Mouse (Mus musculus): Measurements from ENCODE around the gene Stc2.

The Stc2 gene

GRCm38 (mm10) chr11:31365981-31366380 is 3.9 kb downstream of the Stc2 start:
- DNase-seq = no peak

DNA sequence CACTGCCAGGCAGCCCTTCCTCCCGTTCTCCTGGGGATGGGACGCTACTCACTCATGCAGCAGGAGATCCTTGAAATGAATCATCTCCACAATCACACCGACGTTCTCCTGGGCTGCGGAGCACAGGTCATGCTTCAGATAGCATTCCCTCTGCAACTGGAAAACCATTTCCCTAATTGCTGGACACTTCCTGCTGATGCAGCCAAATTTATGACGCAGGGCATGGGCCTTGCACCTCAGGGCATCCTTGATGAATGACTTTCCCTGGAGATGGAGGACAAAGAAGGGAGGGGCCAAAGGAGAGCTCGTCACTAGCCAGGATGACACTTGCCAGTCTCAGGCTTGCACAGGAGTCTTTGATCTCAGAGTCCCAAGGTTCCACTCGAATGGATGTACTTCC is 4.6 kb downstream of the Stc2 start:
- no peak for DNase-seq

DNA sequence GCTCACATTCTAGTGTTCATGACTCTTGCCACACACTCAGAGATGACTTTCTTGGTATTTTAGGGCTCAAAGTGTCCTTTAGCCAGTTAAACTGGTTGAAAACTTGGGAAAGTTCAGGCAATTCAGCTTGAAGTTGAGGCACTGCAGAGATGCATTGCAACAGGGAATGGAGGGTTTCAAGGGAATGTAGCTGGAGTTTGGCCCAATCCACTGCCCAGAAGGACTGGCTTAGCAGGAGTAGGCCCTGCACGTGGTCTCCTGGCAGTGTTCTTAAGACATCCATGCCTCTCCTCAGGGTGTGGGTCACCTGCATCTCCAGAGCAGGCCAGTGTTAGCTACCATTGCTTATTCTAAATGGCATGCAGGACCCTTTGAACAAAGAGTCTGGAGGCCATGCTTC is 7.0 kb downstream of the Stc2 start:
- DNase-seq = no peak

DNA sequence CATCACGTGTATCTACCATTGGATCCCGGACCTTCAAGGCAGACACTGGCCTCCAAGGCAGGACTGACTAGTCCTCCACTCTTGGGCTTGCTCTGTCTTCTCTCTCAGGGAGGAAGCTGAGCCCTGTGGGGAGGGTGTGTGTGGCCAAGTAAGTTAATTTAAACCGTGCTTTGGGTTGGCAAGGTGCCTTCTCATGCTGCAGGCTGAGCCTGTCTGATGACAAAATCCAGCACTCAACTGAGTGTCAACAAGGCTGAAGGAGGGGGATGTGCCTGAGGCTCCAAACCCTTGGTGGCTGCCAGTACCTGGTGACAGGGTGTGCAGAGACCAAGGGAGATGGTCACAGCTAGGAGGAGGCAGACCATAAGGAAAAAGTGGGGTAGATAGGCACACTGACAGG is 7.5 kb downstream of the Stc2 start:
- peak; percentile 25 for DNase-seq

DNA sequence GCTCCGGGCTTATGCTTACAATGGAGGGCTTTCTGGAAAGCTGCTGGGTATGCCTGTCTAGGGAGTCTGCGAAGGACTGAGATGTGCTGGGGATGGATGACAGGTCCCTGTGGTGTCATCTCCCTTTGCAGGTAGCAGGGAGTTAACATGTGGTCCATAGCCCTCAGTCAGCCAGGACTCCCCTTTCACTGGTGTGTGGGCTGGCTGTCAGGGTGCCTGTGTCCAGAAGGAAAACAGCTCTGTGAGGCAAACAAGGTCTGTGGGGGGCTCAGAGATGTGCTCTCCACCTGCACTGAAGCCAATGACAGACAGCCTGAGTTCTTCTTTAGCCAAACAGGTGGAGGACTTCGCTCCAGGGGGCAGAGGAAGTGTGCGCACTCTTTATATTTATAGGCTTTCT is 8.8 kb downstream of the Stc2 start:
- no peak for DNase-seq

DNA sequence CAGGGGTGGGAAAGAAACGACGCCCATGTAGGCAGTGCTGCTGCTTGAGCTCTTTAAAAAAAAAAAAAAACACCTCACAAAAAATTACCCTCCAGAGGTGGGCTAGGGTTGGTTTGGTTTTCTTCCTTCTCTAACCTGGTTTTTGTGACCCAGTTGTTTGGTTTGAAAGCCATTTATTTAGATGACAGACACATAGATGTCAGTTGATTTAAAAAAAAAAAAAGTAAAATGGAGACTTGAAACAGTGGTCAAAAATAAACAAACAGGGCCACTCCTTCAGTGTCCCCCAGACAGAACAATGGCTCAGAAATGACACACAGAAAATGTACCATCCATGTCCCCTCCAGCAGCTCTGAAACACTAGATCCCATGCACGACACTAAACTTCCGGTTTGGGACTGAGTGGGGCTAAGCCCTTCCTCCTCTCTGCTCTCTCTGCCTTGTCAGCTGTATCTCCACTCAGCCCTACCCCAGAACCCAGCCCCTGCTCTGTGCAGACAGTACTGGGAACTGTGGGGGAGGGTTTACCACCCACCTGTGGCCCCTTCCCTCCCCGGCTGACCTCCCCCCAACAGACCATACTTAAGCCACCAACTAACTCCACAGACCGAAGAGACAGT is 10.5 kb downstream of the Stc2 start:
- DNase-seq = no peak

DNA sequence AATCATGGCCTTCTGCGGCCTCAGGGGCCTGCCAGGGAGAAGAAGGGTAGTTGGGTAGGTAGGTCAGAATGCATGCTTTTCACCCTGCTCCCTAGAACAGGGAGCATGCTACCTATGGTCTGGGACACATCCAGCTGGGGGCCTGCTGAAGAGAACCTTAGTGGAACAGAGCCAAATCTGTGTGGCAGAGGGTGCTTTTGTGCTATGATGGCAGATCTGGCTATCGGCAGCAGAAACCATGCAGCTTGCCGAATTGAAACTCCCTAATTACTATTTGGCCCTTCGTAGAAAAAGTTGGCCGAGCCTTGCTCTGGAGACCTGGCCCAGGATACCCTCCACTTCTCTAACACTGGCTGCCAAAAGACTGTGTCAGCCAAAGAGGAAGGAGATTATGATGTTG is 11.4 kb downstream of the Stc2 start:
- no peak for DNase-seq

DNA sequence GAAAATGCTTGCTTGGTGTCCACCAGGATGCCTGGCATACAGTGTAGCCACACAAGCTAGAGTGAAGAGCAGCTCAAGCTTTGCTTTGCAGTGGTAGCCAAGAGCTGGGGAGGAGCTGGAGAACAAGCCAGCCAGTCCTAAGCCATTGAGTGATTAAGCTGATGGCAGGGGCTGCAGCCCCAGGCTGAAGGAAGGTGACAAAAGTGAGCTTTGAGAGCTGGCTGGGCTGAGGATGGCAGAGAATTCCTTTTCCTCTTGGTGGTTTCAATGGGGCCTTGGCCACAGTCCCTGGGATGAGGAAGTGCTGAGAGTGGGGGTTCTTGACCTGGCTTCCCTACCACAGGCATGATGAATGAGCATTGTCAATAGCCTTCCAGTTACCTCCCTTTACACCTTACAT is 13.0 kb downstream of the Stc2 start:
- no peak for DNase-seq

DNA sequence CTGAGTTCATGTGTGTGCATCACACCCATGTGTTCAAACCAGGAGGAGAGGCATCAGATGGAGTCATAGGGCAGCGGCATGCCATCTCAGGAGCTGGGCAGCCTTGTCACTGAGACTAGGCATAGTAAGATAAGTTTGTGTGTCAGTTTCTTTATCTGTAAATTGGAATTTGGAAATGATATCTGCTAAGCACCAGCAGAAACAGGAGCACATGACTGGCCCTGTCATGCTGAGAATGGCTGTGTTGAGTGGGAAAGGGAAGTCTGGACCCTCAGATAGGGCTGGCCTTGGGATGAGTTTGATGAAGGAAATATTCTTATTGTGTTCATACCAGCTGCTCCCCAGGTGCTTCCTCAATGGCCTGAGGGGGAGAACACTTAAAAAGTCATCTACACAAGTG is 14.1 kb downstream of the Stc2 start:
- no peak for DNase-seq

- DNase-seq = no peak
Observed at GRCm38 (mm10) chr11:31354514-31354913, 15.4 kb downstream of the Stc2 start.
